Mouse (Mus musculus) heart, embryonic 10.5 days (tissue): ENCODE data around the gene 1700067K01Rik. TPM values are rescaled to one million over a fixed set of nuclear protein-coding genes. Genes with fewer than 3 reads are reported as not detected.
"Not testable (repeated sequence)": the region's sequence is repeated elsewhere in the genome, so short reads cannot be mapped to it uniquely, and the experiment has no call there.

Experiments
- DNase-seq: peaks from one replicate; pipeline ENCODE4 v3.0.0-alpha.2; 2017; ENCODE audit warnings: low spot score
- H3K27ac ChIP-seq: fragments of 300-500 bp; sonication (generic); 2 replicates; pipeline ENCODE4 v1.5.1; 2016; ENCODE audit warnings: mild to moderate bottlenecking
- H3K27me3 ChIP-seq: fragments of 300-500 bp; sonication (generic); 2 replicates; pipeline ENCODE4 v1.6.1; 2016; ENCODE audit warnings: mild to moderate bottlenecking; ENCODE audit not compliant: poor library complexity, insufficient read depth, severe bottlenecking
- H3K36me3 ChIP-seq: fragments of 300-500 bp; sonication (generic); 2 replicates; pipeline ENCODE4 v1.6.1; 2016; ENCODE audit warnings: mild to moderate bottlenecking, moderate library complexity
- H3K4me1 ChIP-seq: fragments of 300-500 bp; sonication (generic); 2 replicates; pipeline ENCODE4 v1.6.1; 2016; ENCODE audit warnings: mild to moderate bottlenecking
- H3K4me3 ChIP-seq: fragments of 300-500 bp; sonication (generic); 2 replicates; pipeline ENCODE4 v1.5.1; 2016; ENCODE audit warnings: mild to moderate bottlenecking, moderate library complexity
- H3K9me3 ChIP-seq: fragments of 300-500 bp; sonication (generic); 2 replicates; pipeline ENCODE4 v1.6.1; 2016; ENCODE audit warnings: mild to moderate bottlenecking, moderate library complexity
- WGBS: fragments of 180-500 bp; shearing (Covaris S2); methylation state at CpG from one replicate; pipeline ENCODE4 v1.1.7; 2016; 5-methylcytosine and 5-hydroxymethylcytosine counted together
- polyA plus RNA-seq: library from polyadenylated mRNA; unstranded; fragments of >200 nt; fragmentation: Nextera tagmentation; extraction: Ambion mirVana; gene quantifications from 2 replicates; pipeline ENCODE4 v1.2.1, GENCODE M21; 2016

1700067K01Rik gene
- polyA plus RNA-seq, 1 experiment from 2014 or later = 0.95 TPM

- peak overlapping the region; percentile 94 for H3K4me3 ChIP-seq
- DNase-seq = no peak
- peaks cover 61% of the 10 kb centered on the region for H3K4me1 ChIP-seq
- H3K36me3 ChIP-seq = peaks cover 17% of the 10 kb centered on the region
- H3K27ac ChIP-seq = peak overlapping the region; percentile 23; the same call in 1 of the 2 replicates
- no peaks in the 10 kb centered on the region for H3K9me3 ChIP-seq
- H3K27me3 ChIP-seq = no peaks in the 10 kb centered on the region
- 59% methylated on average over 4 of the region's 4 CpGs for WGBS
These were observed 26.8 kb upstream of the 1700067K01Rik start for GRCm38 (mm10) chr8:83974521-83974920.

GRCm38 (mm10) chr8:83976101-83976630 lies 25.1 kb upstream of the 1700067K01Rik start:
- H3K36me3 ChIP-seq = peaks cover 27% of the 10 kb centered on the region
- H3K4me3 ChIP-seq = no peak overlapping the region
- H3K4me1 ChIP-seq = peaks cover 75% of the 10 kb centered on the region
- H3K9me3 ChIP-seq = no peaks in the 10 kb centered on the region
- H3K27me3 ChIP-seq = no peaks in the 10 kb centered on the region
- 84% methylated on average over 4 of the region's 4 CpGs for whole genome bisulfite sequencing
- no peak for DNase-seq
- H3K27ac ChIP-seq = no peak overlapping the region

- 85% methylated on average over 5 of the region's 5 CpGs for WGBS
- peak overlapping the region; percentile 20; the same call in 1 of the 2 replicates for H3K4me3 ChIP-seq
- H3K36me3 ChIP-seq = peaks cover 34% of the 10 kb centered on the region
- H3K4me1 ChIP-seq = peaks cover 69% of the 10 kb centered on the region
- no peaks in the 10 kb centered on the region for H3K27me3 ChIP-seq
- peak overlapping the region; percentile 39; the same call in 1 of the 2 replicates for H3K27ac ChIP-seq
- no peaks in the 10 kb centered on the region for H3K9me3 ChIP-seq
- no peak for DNase-seq
These were observed 24.4 kb upstream of the 1700067K01Rik start for GRCm38 (mm10) chr8:83976779-83977350.

GRCm38 (mm10) chr8:83977646-83978045 lies 23.7 kb upstream of the 1700067K01Rik start:
- 50% methylated on average over 6 of the region's 6 CpGs for whole genome bisulfite sequencing
- peak overlapping the region; percentile 20 for H3K4me3 ChIP-seq
- H3K36me3 ChIP-seq = peaks cover 41% of the 10 kb centered on the region

GRCm38 (mm10) chr8:83978200-83978599 lies 23.1 kb upstream of the 1700067K01Rik start:
- H3K27ac ChIP-seq = peak overlapping the region; percentile 39; the same call in 1 of the 2 replicates
- WGBS = 69% methylated on average over 9 of the region's 9 CpGs

More at GRCm38 (mm10) chr8:83977646-83978045, 23.7 kb upstream of the 1700067K01Rik start:
- Histone ChIP-seq H3K27me3 (no peaks in the 10 kb centered on the region), H3K4me1 (peaks cover 64% of the 10 kb centered on the region), H3K9me3 (no peaks in the 10 kb centered on the region), H3K27ac (peak overlapping the region; percentile 39; the same call in 1 of the 2 replicates)
- no peak for DNase-seq

GRCm38 (mm10) chr8:83980250-83980649 lies 21.1 kb upstream of the 1700067K01Rik start:
- peaks cover 48% of the 10 kb centered on the region for H3K4me1 ChIP-seq
- WGBS = 77% methylated on average over 1 of the region's 1 CpGs
- H3K27ac ChIP-seq = peak overlapping the region; percentile 73

More at GRCm38 (mm10) chr8:83978200-83978599, 23.1 kb upstream of the 1700067K01Rik start:
- Histone ChIP-seq H3K36me3 (peaks cover 47% of the 10 kb centered on the region), H3K27me3 (no peaks in the 10 kb centered on the region), H3K4me3 (no peak overlapping the region), H3K4me1 (peaks cover 64% of the 10 kb centered on the region), H3K9me3 (no peaks in the 10 kb centered on the region)
- DNase-seq = no peak

GRCm38 (mm10) chr8:83980845-83981244 lies 20.5 kb upstream of the 1700067K01Rik start:
- Histone ChIP-seq H3K4me1 (peaks cover 48% of the 10 kb centered on the region), H3K9me3 (no peaks in the 10 kb centered on the region), H3K27ac (peak overlapping the region; percentile 73), H3K27me3 (no peaks in the 10 kb centered on the region), H3K36me3 (peaks cover 70% of the 10 kb centered on the region), H3K4me3 (no peak overlapping the region)
- 79% methylated on average over 8 of the region's 8 CpGs for WGBS
- DNase-seq = no peak

More at GRCm38 (mm10) chr8:83980250-83980649, 21.1 kb upstream of the 1700067K01Rik start:
- H3K36me3 ChIP-seq = peaks cover 66% of the 10 kb centered on the region
- H3K4me3 ChIP-seq = no peak overlapping the region; the same call in 1 of the 2 replicates
- H3K27me3 ChIP-seq = no peaks in the 10 kb centered on the region
- no peaks in the 10 kb centered on the region for H3K9me3 ChIP-seq
- peak; percentile 83 for DNase-seq

GRCm38 (mm10) chr8:83981533-83981932 lies 19.8 kb upstream of the 1700067K01Rik start:
- WGBS = 95% methylated on average over 7 of the region's 7 CpGs
- H3K36me3 ChIP-seq = peaks cover 76% of the 10 kb centered on the region
- DNase-seq = no peak
- H3K9me3 ChIP-seq = no peaks in the 10 kb centered on the region
- no peak overlapping the region for H3K4me3 ChIP-seq
- H3K27me3 ChIP-seq = no peaks in the 10 kb centered on the region
- no peak overlapping the region for H3K27ac ChIP-seq
- H3K4me1 ChIP-seq = peaks cover 43% of the 10 kb centered on the region

- Histone ChIP-seq H3K9me3 (no peaks in the 10 kb centered on the region), H3K36me3 (peaks cover 86% of the 10 kb centered on the region), H3K27ac (no peak overlapping the region), H3K4me1 (peaks cover 33% of the 10 kb centered on the region), H3K4me3 (no peak overlapping the region), H3K27me3 (no peaks in the 10 kb centered on the region)
- WGBS = 70% methylated on average over 4 of the region's 4 CpGs
- no peak for DNase-seq
These were observed 18.9 kb upstream of the 1700067K01Rik start for GRCm38 (mm10) chr8:83982449-83982848.

GRCm38 (mm10) chr8:83983222-83983621 lies 18.1 kb upstream of the 1700067K01Rik start:
- peaks cover 92% of the 10 kb centered on the region for H3K36me3 ChIP-seq
- not testable (repeated sequence) for H3K27ac ChIP-seq, H3K27me3 ChIP-seq, H3K4me3 ChIP-seq, H3K9me3 ChIP-seq, DNase-seq
- H3K4me1 ChIP-seq = peaks cover 26% of the 10 kb centered on the region
- WGBS = 93% methylated on average over 2 of the region's 2 CpGs

- Histone ChIP-seq H3K27me3 (no peaks in the 10 kb centered on the region), H3K27ac (no peak overlapping the region), H3K4me3 (no peak overlapping the region), H3K36me3 (peaks cover 93% of the 10 kb centered on the region), H3K4me1 (no peaks in the 10 kb centered on the region), H3K9me3 (no peaks in the 10 kb centered on the region)
- no peak for DNase-seq
- WGBS = 88% methylated on average over 7 of the region's 7 CpGs
These were observed 12.1 kb upstream of the 1700067K01Rik start for GRCm38 (mm10) chr8:83989243-83989642.

- Histone ChIP-seq H3K9me3 (no peaks in the 10 kb centered on the region), H3K4me1 (no peaks in the 10 kb centered on the region), H3K27ac (no peak overlapping the region), H3K27me3 (no peaks in the 10 kb centered on the region), H3K4me3 (no peak overlapping the region), H3K36me3 (peaks cover 93% of the 10 kb centered on the region)
- WGBS = 93% methylated on average over 14 of the region's 14 CpGs
- no peak for DNase-seq
These were observed 11.1 kb upstream of the 1700067K01Rik start for GRCm38 (mm10) chr8:83990170-83990569.

- no peaks in the 10 kb centered on the region for H3K9me3 ChIP-seq
- no peak overlapping the region for H3K27ac ChIP-seq
- DNase-seq = no peak
- no peaks in the 10 kb centered on the region for H3K27me3 ChIP-seq
- 60% methylated on average over 2 of the region's 2 CpGs for WGBS
- H3K4me1 ChIP-seq = peaks cover 9% of the 10 kb centered on the region
- H3K4me3 ChIP-seq = no peak overlapping the region
- peaks cover 77% of the 10 kb centered on the region for H3K36me3 ChIP-seq
These were observed 8.8 kb upstream of the 1700067K01Rik start for GRCm38 (mm10) chr8:83992488-83992887.
